Mouse (Mus musculus) brain, adult 10 weeks (tissue): Measurements from ENCODE around the gene Sec22b. TPM values are rescaled to one million over a fixed set of nuclear protein-coding genes. Genes with fewer than 3 reads are reported as not detected.

Source experiments
- polyA plus RNA-seq: library from polyadenylated mRNA; stranded (reverse); fragments of 350-450 nt; fragmentation: Illumina TruSeq; extraction: RNeasy Lipid Tissue Mini Kit (QIAGEN cat#74804); gene quantifications from one replicate; pipeline ENCODE4 v1.2.3, GENCODE M21; 2015; ENCODE audit warnings: low read depth, low replicate concordance

The Sec22b gene
- 71.7 TPM for polyA plus RNA-seq

GRCm38 (mm10) chr3:97900516-97901490 is at the start of gene Sec22b:
Gene Sec22b (plus strand): TSS chr3:97901190.

GRCm38 (mm10) chr3:97888168-97888901 is 12.7 kb upstream of the Sec22b start, which contains the start of gene Pde4dip:
Gene Pde4dip (minus strand): TSS chr3:97888707.

Other genes with a start within 250 kb of the Sec22b start
- gene Prkab2, start 243.0 kb upstream of the Sec22b start, polyA plus RNA-seq: 24.7 TPM
- gene Gm17651, start 226.5 kb upstream of the Sec22b start, polyA plus RNA-seq: not detected
- gene Pde4dip, start 12.5 kb upstream of the Sec22b start, polyA plus RNA-seq: 98.7 TPM
- 5.0 TPM for gene Notch2, start 112.3 kb downstream of the Sec22b start, polyA plus RNA-seq